Mouse (Mus musculus): Measurements from ENCODE around the gene Zfp94. TPM values are rescaled to one million over a fixed set of nuclear protein-coding genes. Genes with fewer than 3 reads are reported as not detected.
A peak's percentile ranks its signal among the peaks of the same experiment; 100 is the strongest.

Zfp94 gene
- total and polyA plus RNA-seq, 3 experiments = 5.9 to 6.9 TPM; not detected in 1

DNA sequence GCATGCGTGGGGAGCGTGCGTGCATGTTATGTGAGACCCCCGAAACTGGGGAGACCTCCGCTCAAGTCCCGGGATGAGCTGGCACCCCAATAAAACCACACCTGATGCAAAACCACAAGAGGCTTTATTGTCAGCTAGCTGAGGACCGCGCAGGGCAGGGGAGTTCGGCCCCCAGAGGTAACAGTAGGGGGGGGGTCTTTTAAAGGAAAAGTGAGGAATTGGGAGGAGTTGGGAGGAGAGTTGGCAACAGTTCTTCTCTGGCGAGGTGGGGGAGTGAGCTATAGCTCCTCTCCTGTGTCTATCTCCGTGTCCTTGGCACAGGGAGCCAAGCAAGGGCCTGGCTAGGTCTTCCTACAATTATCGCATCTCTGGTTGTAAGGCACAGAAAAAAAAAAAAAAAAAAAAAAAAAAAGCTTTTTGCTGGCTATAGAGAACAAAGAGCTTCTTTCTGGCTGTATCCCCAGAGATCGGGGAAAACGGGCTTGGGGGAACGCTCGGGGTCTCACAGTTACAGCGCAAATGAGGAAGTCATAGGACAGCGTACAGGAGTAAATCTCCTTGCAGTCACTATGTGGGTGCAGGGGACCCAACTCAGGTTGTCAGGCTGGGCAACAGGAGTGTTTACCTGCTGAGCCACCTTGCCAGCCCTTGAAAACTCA, 16.5 kb downstream of the Zfp94 start:
- H3K9ac ChIP-seq (ENCODE audit: control insufficient read depth, low read depth, low read length, poor library complexity, severe bottlenecking) = peak overlapping the region; percentile 65
- DNase-seq (ENCODE audit: low read depth, low spot score) = peak; percentile 71
- peaks cover 5% of the 10 kb centered on the region for H3K79me2 ChIP-seq (ENCODE audit: control insufficient read depth, insufficient read depth, low read length, poor library complexity)
- H3K9me3 ChIP-seq (replicated peaks; ENCODE audit: insufficient read depth, low read length) = no peaks in the 10 kb centered on the region
- peak overlapping the region; percentile 59 to 76 for H3K4me3 ChIP-seq (ENCODE audit: control insufficient read depth in 1 of 2, insufficient read depth in 1 of 2, low read depth in 2 of 2, low read length in 2 of 2)
- no peaks in the 10 kb centered on the region; a peak in 1 of 4 replicates for H3K4me1 ChIP-seq (ENCODE audit: control insufficient read depth in 1 of 2, insufficient read depth in 2 of 2, low read length in 2 of 2)
- no peaks in the 10 kb centered on the region for H3K27me3 ChIP-seq (ENCODE audit: control insufficient read depth in 1 of 2, insufficient read depth in 2 of 2, low read length in 2 of 2)
- TF ChIP-seq POLR2AphosphoS5 (IDR thresholded peaks at IDR 0.05; ENCODE audit: borderline replicate concordance, low read depth, low read length) (no peak), RCOR1 (IDR thresholded peaks at IDR 0.05; ENCODE audit: low read depth, low read length) (no peak), MYC (IDR thresholded peaks at IDR 0.05; ENCODE audit: low read depth, low read length) (no peak), E2F4 (IDR thresholded peaks at IDR 0.05; ENCODE audit: borderline replicate concordance, low read depth, low read length) (no peak), GATA1 (IDR thresholded peaks at IDR 0.05; ENCODE audit: low read depth, low read length) (no peak), JUND (IDR thresholded peaks at IDR 0.05; ENCODE audit: low read depth, low read length) (no peak), MAX (IDR thresholded peaks at IDR 0.05; ENCODE audit: low read length) (peak; percentile 13; the same call in 1 of the 2 replicates), ZNF384 (IDR thresholded peaks at IDR 0.05; ENCODE audit: low read depth, low read length) (peak; percentile 83), HCFC1 (IDR thresholded peaks at IDR 0.05; ENCODE audit: low read depth, low read length) (peak; percentile 44; the same call in 1 of the 2 replicates), ZKSCAN1 (IDR thresholded peaks at IDR 0.05; ENCODE audit: low read depth, low read length) (no peak), SIN3A (IDR thresholded peaks at IDR 0.05; ENCODE audit: low read length) (0 out of 2 replicates have a peak, but pooled peaks have one; percentile 30), CHD1 (IDR thresholded peaks at IDR 0.05; ENCODE audit: low read depth, low read length) (no peak)
- H3K36me3 ChIP-seq (ENCODE audit: control insufficient read depth in 1 of 2, insufficient read depth in 2 of 2, low read length in 2 of 2) = no peaks in the 10 kb centered on the region
- 0 out of 2 replicates have a peak overlapping the region, but pooled peaks have one; percentile 29 for H3K27ac ChIP-seq (ENCODE audit: control insufficient read depth, low read depth, low read length)

DNA sequence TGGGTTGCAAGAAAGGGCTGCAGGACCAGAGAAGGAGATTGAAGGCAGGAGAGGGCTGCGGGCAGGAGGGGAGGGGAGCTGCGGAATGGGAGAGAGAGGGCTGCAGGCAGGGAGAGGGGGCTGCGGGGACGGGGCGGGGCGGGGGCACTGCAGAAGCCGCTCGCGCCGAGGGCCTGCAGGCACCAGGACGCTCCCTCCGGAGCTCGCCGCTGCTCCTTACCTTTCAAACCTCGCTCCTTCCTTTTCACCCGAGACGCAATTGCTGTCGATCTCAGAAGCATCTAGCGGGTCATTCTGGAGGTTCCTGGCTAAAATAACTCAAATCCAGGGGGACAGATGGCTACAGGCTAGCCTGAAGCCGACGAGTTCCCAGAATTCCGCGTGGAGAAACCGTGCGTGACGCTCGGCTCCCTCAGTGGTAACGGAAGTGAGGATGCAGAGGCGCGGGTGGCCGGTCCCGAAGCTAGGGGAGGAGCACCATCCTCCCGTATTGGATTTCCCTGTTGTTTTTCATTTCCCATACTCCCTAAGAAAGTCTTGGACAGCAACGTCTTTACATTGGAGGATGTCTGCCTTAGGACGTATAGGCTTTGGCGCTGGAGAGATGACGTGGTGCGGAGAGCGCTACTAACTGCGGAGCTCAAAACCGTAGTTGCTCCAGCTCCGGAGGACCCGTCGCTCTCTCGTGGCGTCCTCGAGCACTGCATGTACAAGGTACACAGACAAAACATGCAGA, 17.3 kb downstream of the Zfp94 start:
- no peaks in the 10 kb centered on the region for H3K27me3 ChIP-seq (ENCODE audit: control insufficient read depth in 1 of 2, insufficient read depth in 2 of 2, low read length in 2 of 2)
- DNase-seq (ENCODE audit: low read depth, low spot score) = peak; percentile 95
- peaks cover 5% of the 10 kb centered on the region for H3K79me2 ChIP-seq (ENCODE audit: control insufficient read depth, insufficient read depth, low read length, poor library complexity)
- no peaks in the 10 kb centered on the region; a peak in 1 of 4 replicates for H3K4me1 ChIP-seq (ENCODE audit: control insufficient read depth in 1 of 2, insufficient read depth in 2 of 2, low read length in 2 of 2)
- H3K9me3 ChIP-seq (replicated peaks; ENCODE audit: insufficient read depth, low read length) = no peaks in the 10 kb centered on the region
- peak overlapping the region; percentile 26; the same call in 1 of the 2 replicates for H3K27ac ChIP-seq (ENCODE audit: control insufficient read depth, low read depth, low read length)
- H3K36me3 ChIP-seq (ENCODE audit: control insufficient read depth in 1 of 2, insufficient read depth in 2 of 2, low read length in 2 of 2) = no peaks in the 10 kb centered on the region
- TF ChIP-seq NELFE (IDR thresholded peaks at IDR 0.05; ENCODE audit: low read depth, low read length) = peak; percentile 67
- no peak for TF ChIP-seq POLR2AphosphoS5 (IDR thresholded peaks at IDR 0.05; ENCODE audit: borderline replicate concordance, low read depth, low read length)
- peak; percentile 70 for TF ChIP-seq TBP (IDR thresholded peaks at IDR 0.05; ENCODE audit: low read depth, low read length)
- no peak for TF ChIP-seq UBTF (IDR thresholded peaks at IDR 0.05; ENCODE audit: borderline replicate concordance, insufficient read depth, low read depth, low read length)
- TF ChIP-seq ELF1 (IDR thresholded peaks at IDR 0.05; ENCODE audit: low read depth, low read length) = peak; percentile 51; the same call in 1 of the 2 replicates
- 0 out of 2 replicates have a peak, but pooled peaks have one; percentile 21 for TF ChIP-seq TCF12 (IDR thresholded peaks at IDR 0.05; ENCODE audit: low read depth, low read length)
- TF ChIP-seq MAZ (IDR thresholded peaks at IDR 0.05; ENCODE audit: low read depth, low read length) = no peak
- TF ChIP-seq SIN3A (IDR thresholded peaks at IDR 0.05; ENCODE audit: low read length) = peak; percentile 90
- peak; percentile 85 for TF ChIP-seq HCFC1 (IDR thresholded peaks at IDR 0.05; ENCODE audit: low read depth, low read length)
- peak; percentile 89 for TF ChIP-seq MXI1 (IDR thresholded peaks at IDR 0.05; ENCODE audit: low read depth, low read length)
- peak; percentile 72 for TF ChIP-seq POLR2AphosphoS2 (IDR thresholded peaks at IDR 0.05; ENCODE audit: low read length)
- TF ChIP-seq MYC (IDR thresholded peaks at IDR 0.05; ENCODE audit: low read depth, low read length) = peak; percentile 32; the same call in 1 of the 2 replicates
- TF ChIP-seq KAT2A (conservative IDR thresholded peaks at IDR 0.05; ENCODE audit: low read depth, low read length) = no peak; the same call in 1 of the 2 replicates
- peak; percentile 62 to 75; a peak in 3 of 4 replicates for TF ChIP-seq POLR2A (IDR thresholded peaks at IDR 0.05; ENCODE audit: control insufficient read depth in 1 of 2, insufficient read depth in 1 of 2, low read depth in 1 of 2, low read length in 2 of 2, poor library complexity in 1 of 2)
- no peak for TF ChIP-seq GATA1 (IDR thresholded peaks at IDR 0.05; ENCODE audit: low read depth, low read length)
- TF ChIP-seq CTCF (IDR thresholded peaks at IDR 0.05 in 2 of 3, conservative IDR thresholded peaks at IDR 0.05 in 1 of 3; ENCODE audit: control insufficient read depth in 1 of 3, insufficient read depth in 1 of 3, low read depth in 2 of 3, low read length in 3 of 3, poor library complexity in 1 of 3, severe bottlenecking in 1 of 3) = peak in 2 of 3 experiments; percentile 36 to 43; a peak in 5 of 6 replicates
- H3K4me3 ChIP-seq (ENCODE audit: control insufficient read depth in 1 of 2, insufficient read depth in 1 of 2, low read depth in 2 of 2, low read length in 2 of 2) = peak overlapping the region; percentile 75 to 94
- peak overlapping the region; percentile 90 for H3K9ac ChIP-seq (ENCODE audit: control insufficient read depth, low read depth, low read length, poor library complexity, severe bottlenecking)

Data from MEL (cell line).